Mouse (Mus musculus): ENCODE measurements around the gene Rpl13.

GRCm38 (mm10) chr8:123150737-123151171 lies 48.6 kb downstream of the Rpl13 start:
- TF ChIP-seq CTCF (conservative IDR thresholded peaks at IDR 0.05; ENCODE audit: low read length) (no peak), NANOG (IDR thresholded peaks at IDR 0.05; ENCODE audit: borderline replicate concordance, low read length) (no peak), POU5F1 (IDR thresholded peaks at IDR 0.05; ENCODE audit: borderline replicate concordance, low read length) (no peak)

Data from E14TG2a.4 (cell line).